Mouse (Mus musculus): Measurements from ENCODE around the gene Pcnt.
A peak's percentile ranks its signal among the peaks of the same experiment; 100 is the strongest.

Gene Pcnt

DNA sequence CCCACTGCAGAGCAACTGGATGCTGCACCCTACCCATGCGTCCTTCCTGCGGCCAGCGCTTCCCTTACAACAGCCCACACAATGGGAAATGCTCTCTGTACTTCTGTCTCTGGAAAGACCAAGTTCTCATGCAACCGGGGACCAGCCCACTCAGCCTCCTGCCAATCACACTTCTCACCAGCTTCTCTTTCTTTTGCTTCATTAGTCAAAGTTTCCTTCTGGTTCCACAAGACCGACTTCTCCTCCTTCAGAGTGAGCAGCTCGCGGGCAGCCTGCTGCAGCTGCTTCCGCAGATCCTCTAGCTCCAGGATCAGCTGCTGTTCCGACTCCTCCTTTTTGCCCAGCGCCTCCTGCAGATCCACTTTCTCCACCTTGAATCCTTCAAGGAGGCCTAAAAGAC, 34.1 kb downstream of the Pcnt start:
- DNase-seq (ENCODE audit: low spot score): no peak

DNA sequence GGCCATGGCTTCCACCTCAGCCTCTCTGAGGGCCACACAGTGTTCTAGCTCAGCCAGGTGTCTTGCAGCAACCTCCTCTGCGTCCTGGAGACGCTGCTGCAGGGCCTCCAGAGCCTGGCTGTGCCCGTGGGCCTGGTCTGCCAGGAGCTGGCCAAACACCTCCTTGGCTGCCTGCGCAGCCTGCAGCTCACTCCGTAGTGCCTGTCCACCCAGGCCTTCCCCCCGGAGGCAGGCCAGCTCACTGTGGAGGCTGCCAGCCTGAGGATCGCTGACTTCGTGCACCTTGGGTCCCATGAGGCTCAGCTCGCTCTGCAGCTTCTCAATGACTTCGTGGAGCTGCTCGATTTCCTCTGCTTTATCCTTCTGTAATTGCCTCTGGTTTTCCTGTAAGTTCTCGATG, 50.0 kb downstream of the Pcnt start:
- DNase-seq (ENCODE audit: low spot score): no peak

DNA sequence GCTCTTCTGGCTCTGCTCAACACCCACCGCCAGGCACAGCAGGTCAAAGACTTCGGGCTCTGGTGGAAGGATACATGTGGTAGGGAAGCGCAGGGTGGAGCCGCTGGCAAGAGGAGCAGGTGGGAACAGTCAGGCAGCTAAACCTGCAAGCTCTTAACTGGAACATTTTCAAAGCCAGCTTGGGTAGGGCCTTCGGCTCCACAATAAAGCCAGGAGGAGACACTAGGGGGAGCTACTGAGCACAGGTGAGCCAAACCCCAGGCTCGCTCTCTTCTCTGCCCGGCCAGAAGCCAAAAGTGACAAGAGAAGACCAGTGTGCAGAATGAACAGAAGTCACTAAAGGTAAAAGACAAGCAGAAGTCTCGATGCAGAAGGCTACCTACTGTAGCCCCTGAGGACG, 50.8 kb downstream of the Pcnt start:
- no peak for DNase-seq (ENCODE audit: low spot score)

DNA sequence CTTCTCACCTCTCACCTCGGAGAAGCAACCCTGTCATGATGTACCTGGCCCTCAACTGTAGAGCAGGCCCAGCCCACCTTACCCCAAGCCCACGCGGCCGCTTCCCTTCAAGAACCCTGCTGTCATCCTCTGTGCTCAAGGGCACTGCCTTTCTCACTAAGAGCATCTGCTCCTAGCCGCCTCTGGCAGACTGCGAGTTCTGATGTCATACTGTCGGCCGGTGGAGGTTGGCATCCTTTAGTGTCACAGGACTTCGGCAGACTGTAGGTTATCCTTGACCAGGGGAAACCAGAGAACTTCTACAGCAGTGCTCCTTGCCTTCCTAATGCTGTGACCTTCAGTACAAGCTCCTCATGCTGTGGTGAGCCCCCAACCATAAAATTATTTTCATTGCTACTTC, 51.4 kb downstream of the Pcnt start:
- DNase-seq (ENCODE audit: low spot score): no peak

DNA sequence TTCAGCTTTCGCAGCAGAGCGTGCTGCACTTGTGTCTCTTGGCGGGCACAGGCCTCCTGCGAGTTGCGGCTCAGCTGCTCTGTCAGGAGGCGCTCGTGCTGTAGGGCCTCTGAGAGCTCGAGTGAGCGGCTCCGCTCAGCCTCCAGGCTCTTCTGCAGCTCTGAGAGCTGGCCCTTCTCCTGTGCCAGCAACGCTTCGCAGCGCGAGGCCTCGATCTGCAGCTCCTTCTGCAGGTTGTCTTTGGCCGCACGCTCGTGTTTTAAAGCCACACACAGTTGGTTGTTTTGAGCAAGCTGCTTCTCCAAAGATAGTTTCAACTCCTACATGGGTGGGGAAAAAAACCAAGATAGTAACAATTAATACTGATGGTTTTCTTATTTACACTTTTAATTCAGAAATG, 67.6 kb downstream of the Pcnt start:
- no peak for DNase-seq (ENCODE audit: low spot score)

DNA sequence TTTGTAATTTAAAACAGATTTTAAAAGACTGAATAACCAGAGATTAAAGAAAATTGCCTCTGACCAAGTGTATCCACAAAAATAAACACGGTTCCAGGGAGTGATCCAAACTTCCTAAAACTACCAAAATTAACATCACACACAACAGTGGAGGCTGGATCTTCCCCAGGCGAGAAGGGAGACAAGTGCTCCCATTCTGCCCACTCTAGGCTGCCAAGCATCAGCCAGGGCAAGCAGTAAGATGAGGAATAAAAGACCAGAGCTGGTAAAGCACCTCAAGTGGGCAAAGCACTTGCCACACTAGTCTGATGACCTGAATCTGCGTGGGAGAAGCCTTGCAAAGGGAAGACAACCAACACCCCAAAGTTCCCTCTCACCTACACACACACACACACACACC, 70.8 kb downstream of the Pcnt start:
- no peak for DNase-seq (ENCODE audit: low spot score)

DNA sequence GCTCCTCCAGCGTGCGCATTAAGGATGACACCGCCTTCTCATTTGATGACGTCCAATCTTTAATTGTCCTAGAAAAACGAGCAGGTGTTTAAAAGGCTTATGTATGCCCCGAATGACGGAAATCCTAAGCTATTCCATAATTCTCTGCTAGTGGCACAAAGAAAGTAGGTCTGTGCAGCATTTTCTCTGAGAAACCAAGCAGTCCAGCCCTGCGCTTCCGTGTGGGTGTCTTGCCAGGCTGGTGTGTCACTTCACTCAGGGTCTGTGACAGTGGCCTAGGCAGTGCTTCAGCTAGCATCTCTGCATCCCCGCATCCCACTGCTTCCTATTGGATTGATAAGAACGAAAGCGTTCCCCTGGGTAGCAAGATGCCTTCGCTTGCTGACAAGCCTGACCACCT, 73.8 kb downstream of the Pcnt start:
- no peak for DNase-seq (ENCODE audit: low spot score)

DNA sequence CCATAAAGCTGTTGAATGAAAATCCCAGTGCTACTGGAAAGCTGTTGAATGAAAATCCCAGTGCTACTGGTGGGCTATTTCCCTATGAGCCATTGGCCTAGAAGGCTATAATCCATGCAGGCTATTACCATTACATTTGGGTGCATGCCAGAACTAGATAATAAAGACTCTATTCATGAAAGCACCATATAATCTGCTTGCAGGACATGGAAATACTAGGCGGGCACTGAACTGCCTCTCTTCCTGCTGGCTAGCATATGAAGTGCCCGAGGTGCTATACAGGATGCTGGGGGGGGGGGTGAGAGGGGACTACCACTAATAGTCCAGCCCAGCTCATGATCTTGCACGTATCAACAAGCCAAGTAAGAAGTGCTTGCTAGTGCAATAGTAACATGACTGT, 79.4 kb downstream of the Pcnt start:
- DNase-seq (ENCODE audit: low spot score): no peak

DNA sequence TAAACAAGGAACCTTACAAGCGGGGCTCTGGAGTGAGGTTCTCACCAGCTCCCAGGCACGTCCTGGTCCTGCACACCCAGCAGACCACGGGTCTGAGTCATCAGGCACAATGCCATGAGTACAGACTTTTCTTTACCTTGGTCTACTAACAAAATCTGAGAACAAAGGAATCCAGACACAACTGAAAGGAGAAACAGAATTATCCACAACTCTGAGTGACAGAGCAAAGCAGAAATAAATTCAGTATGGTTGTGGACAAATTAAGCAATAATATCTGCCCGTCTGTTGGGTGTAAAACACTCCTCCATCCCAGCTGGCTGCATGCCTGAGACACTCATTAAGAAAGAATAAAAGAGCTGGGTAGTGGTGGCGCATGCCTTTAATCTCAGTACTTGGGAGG, 84.1 kb downstream of the Pcnt start:
- DNase-seq (ENCODE audit: low spot score): no peak

DNA sequence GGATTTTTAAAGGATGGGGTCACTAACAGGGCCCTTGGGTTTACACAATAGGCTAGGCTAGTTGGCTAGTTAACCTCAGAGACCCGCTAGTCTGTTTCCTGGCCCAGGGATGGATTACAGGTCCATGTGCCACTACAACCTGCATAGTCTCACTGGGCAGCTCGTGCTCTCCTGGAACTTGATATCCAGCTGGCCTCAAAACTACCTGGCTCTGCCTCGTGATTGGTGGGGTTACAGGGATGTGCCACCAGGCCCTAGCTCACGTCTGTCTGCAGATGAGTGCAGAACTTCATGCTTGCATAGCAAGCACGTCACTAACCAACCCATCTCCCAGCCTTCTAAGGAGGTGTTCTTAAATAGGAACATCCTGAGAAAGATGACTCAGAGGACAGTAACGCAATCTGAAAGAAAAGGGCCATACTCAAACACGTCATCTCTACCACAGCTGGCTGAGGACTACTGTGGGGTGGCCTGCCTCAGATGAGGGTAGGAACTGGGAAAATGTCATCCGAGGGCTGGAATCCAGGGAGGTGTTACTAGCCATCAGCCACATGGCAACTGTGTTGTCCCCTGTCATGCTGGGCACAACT, 85.2 kb downstream of the Pcnt start:
- DNase-seq (ENCODE audit: low spot score): no peak

DNA sequence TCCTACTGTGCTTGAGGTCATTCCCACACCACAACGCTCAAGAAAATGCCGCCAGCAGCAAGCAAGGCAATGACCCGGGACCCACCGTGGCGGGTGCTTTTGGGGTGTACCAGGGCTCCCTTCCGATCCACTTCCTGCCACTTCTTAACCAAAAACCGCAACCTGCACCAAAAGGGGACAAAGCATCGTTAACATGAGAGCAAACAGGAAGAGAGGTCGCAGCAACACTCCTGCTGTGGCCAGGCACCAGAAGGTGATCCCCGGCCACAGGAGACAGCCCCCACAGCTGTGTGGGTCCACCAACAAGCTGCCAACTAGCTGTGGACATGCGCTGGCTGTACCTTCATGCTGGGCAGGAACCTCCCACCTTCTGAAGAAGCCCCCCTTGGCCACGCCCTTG, 87.6 kb downstream of the Pcnt start:
- no peak for DNase-seq (ENCODE audit: low spot score)

DNA sequence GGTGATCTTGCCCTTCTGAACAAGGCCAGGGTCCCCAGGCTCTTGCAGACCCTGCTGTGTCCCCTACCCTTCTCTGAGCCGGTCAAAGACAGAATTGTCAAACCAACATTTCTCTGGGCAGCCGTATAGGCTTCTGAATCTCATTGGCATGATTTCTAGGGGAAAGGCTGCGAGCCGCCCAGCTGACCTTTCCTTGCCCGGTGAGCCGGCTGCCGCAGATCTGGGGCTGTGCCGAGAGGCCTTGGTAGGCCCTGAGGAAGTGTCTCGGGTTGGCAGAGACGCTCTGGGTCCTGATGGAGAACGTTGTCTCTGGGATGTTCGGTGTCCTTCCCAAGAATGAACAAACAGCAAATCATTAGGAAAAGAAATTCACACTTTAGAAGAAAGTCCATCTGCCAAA, 88.6 kb downstream of the Pcnt start:
- no peak for DNase-seq (ENCODE audit: low spot score)

DNA sequence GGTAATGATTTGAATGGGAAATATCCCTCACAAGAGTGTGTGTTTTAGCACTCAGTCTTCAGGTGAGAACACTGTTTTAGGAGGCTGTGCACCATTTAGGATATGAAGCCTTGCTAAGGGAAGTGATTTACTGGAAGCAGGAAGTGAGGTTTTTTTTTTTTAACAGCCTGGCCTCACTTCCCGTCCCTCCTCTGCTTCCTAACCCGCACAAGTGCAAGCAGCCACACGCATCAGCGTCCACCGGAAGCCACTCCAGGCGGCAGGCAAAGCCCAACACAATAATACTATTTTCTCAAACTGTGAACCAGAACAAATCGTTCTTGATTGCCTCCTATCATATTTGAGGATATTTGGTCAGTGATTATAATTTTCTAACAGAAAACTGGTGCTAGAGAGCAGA, 90.6 kb downstream of the Pcnt start:
- no peak for DNase-seq (ENCODE audit: low spot score)

DNA sequence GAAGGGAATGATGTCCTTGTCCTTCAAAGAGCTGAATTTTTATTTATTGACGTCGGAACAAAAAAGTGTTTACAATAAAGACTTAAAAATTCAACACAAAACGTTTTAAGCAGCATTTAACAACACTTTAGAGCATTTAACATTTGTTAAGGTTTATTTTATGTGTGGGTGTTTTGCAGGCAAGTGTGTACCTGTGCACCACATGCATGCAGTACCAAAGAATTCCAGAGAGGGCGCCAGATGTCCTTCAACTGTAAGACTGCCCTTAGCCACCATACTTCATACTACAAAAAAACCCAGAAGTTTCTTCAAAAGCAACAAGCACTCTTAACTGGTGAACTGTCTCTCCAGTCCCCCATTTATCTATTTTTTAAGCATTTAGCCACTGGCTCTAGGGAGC, 96.0 kb downstream of the Pcnt start:
- DNase-seq (ENCODE audit: low spot score): peak; percentile 53

DNA sequence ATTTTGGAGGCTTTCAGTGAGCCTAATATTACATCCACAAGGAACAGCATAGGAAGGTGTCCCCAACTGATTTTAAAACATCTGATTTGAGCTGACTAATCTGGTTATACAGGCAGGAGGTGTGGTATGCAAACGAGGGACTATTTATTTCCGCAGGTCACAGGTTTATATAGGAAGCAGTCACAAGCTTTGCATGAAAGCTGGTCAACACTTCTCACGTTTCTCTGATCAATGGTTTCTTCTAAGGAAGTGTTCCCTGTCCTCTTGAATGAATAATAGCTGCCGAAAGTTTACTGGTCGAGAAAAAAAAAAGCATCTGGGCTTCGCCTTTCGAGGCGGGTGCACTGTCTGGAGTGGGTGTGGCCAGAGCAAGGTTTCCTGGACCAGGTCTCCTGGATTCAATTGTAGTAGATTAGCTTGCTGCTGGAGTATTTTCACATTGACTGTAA, 96.5 kb downstream of the Pcnt start:
- DNase-seq (ENCODE audit: low spot score): no peak

DNA sequence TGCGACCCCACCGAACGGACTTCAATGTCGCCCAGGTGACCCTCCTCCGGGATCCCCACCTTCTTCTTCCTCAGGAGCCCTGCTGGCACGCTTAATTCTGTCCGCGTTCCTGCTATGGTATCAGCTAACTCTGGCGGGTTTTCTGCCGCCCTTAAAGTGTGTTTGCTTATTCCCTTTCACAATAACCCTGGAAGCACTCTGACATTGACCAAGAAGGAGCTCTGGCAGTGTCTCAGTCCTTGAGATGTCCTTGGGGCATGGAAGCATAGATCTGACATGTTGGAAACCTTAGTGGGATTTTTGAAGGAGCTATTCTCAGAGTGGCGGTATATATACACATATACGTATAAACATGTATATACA, 97.1 kb downstream of the Pcnt start:
- DNase-seq (ENCODE audit: low spot score): no peak

DNA sequence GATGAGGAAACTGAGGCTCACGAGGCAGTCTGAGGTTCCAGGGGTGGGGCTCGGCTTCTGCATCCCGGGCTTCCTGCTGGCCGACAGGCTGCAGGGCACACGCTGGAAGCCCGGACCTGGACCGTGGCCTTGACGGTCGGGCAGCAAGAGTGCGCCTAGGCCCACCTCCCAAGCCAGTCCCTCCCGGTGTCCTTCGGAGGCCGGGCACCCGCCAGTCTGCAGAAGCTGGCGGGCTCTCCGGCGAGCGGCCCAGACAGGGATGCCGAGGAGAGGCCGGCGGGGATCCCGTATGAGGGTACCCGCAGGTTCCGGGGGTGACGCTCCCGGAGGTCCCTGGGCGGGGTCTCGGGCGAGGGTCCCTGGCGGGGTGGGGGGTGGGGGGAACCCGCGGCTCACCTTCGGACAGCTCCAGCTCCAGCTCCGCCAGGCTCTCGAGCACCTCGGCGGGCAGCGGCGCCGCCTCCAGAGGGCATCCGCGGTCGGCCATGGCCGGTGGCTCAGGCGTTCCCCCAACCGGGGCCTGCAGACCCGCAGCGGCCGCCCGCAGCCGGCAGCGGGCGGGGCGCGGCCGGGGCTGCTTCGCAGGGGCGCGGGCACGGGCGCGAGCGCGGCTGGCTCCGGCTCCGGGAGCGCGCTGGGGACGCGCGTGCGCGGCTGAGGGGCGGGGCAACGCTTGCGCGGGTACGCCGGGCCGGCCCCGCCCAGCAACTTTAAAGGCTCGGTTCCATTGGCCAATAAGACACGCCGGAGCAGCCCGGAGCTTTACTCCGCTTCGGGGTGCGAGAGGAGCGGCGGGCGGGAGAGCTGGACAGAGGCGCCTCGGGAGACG, 97.7 kb downstream of the Pcnt start, which contains the start of gene Dip2a:
Gene Dip2a, minus strand, starts transcription at position 581 of the 829 bp plus-strand sequence.
- peak; percentile 81 for DNase-seq (ENCODE audit: low spot score)

DNA sequence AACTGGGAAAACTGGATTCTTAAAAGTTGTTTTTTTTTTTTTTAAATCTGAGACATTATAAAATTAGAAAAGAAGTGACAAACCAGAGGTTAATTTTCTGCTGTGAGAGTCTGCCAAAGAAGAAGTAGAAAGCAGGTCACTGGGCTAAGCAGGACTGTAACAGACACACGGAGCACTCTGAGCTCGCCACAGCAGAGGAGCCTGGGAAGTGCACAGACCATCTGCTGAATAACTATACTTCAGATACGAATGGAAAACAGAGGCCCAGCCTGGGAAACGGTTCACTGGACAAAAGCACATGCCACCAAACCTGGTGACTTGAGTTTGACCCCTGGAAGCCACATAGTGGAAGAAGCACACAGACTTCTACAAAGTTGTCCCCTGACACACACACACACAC, 108.2 kb downstream of the Pcnt start:
- DNase-seq (ENCODE audit: low spot score): peak; percentile 49

DNA sequence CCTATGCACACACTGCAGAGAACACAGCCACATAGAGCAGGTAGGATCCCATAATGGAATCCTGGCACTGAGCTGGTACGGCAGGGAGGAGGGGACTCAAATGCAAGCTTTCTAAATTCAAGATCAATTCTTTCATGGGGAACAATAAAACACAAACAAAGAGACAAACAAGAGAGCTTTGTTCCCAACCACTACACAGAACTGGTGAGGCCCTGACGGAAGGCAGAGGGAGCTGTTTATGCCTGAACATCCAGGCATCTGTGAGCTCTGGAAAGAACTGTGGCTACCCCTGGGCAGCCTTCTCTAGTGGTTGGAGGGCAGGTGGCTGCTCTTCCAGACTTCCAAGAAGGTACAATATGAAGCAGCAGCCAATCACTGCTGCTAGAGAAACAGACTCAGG, 110.5 kb downstream of the Pcnt start:
- no peak for DNase-seq (ENCODE audit: low spot score)

DNA sequence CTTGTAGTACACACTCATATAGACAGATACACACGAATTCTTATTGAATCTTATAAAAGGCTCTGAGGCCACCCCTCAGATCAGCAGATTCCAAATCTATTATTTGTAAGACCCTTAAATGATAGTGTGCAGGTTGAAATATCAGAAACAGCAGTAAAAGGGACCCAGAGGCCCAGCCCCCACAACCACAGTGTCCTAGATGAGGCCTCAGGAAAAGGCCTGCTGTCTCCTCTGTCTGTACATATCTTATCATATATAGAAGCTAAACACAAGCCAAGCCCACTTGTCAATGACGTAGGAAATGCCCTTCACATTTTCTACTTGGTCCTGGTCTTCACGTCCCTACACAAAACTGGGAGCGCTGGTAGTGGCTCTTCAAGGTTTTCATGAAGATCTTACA, 113.5 kb downstream of the Pcnt start:
- no peak for DNase-seq (ENCODE audit: low spot score)

DNA sequence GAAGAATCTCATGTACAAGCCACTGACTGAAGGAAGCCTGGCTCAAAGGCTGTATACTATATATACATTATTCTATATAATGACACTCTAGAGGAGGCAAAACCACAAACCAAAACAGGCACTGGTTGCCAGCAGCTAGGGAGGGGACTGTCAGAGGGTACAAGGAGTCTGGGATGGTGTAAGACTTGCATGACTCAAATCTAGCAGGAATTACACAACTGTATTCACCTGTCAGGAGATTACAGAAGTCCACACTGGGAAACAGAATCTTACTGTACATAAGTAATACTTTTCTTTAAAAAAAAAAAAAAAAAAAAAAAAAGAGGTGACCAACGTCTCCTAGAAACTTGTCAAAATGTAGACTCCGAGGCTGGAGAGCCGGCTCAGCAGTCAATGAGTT, 114.0 kb downstream of the Pcnt start:
- no peak for DNase-seq (ENCODE audit: low spot score)

DNA sequence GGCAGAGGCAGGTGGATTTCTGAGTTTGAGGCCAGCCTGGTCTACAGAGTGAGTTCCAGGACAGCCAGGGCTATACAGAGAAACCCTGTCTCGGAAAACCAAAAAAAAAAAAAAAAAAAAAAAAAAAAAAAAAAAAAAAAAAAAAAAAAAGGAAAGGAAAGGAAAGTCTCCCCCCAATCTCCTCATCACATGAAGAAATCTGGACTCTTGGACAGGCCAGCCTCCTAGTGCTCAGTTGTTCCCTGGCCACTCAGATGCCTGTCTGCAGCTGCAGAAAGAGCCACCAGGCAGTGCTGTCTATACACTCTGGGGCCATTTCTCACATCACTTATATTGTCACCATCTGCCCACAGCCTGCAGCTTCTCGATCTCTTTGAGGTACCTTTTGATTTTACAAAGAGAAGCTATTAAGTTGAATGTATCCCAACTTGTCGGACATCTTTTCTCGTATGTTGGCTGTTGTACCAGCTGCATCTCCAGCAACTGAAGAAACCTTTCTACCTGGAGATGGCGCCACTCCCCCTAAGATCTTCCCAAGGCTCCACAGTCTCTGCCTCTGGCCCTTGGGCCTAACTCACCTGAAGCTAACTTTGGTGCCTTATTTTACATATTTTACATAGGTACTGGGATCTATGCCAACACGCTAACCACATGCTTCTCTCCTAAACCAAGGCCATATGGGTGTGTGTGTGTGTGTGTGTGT, 116.1 kb downstream of the Pcnt start:
- DNase-seq (ENCODE audit: low spot score): peak; percentile 37

DNA sequence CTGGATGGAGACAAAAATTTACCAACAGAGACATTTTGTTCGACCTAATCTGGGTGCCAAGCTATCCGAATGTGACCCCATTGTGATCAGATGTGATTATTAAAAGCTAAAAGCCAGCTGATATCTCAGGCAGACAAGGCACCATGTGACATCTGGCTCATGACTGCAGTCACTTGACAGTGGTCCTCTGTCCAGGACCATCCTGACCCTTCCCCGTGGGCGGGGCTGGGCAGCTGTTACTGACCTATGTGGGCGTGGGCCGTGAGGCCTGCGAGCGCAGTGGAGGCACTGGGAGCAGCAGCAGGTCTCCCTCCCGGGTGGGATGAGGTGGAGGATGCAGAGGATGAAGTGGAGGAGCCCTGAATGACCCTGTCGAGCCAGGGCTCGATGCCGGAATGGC, 125.0 kb downstream of the Pcnt start:
- no peak for DNase-seq (ENCODE audit: low spot score)

Measured in adipocyte (in vitro differentiated cells).